Mouse (Mus musculus) liver, embryonic 16.5 days (tissue): ENCODE measurements around the gene Mrgprx1. TPM values are rescaled to one million over a fixed set of nuclear protein-coding genes. Genes with fewer than 3 reads are reported as not detected.

Experiments
- polyA plus RNA-seq: library from polyadenylated mRNA; unstranded; fragments of >200 nt; fragmentation: Nextera tagmentation; extraction: Ambion mirVana; gene quantifications from 2 replicates; pipeline ENCODE4 v1.2.1, GENCODE M21; 2015

The Mrgprx1 gene
- polyA plus RNA-seq, 1 experiment from 2014 or later = not detected

Other genes starting within 250 kb of the Mrgprx1 start
- gene Mrgpra4, start 45.5 kb downstream of the Mrgprx1 start, polyA plus RNA-seq = not detected in 2 replicates
- not detected in 2 replicates for gene Mrgprb5, start 141.4 kb upstream of the Mrgprx1 start, polyA plus RNA-seq
- gene Mrgprb4, start 171.7 kb upstream of the Mrgprx1 start, polyA plus RNA-seq = not detected in 2 replicates